Mouse (Mus musculus) testis, postnatal 14 days (tissue): ENCODE data around the gene Ltc4s.
A peak's percentile ranks its signal among the peaks of the same experiment; 100 is the strongest.

Experiments used
- DNase-seq: peaks from one replicate; pipeline ENCODE4 v3.0.0; 2021; ENCODE audit warnings: low spot score

The Ltc4s gene

GRCm38 (mm10) chr11:50223783-50224662 lies 14.4 kb downstream of the Ltc4s start:
- DNase-seq: no peak

GRCm38 (mm10) chr11:50222559-50223276 lies 15.7 kb downstream of the Ltc4s start:
- DNase-seq: no peak

GRCm38 (mm10) chr11:50219833-50220232 lies 18.6 kb downstream of the Ltc4s start:
- DNase-seq: no peak

GRCm38 (mm10) chr11:50217811-50218210 lies 20.6 kb downstream of the Ltc4s start:
- no peak for DNase-seq

GRCm38 (mm10) chr11:50216724-50217366 lies 21.6 kb downstream of the Ltc4s start:
- no peak for DNase-seq

GRCm38 (mm10) chr11:50215633-50216032 lies 22.8 kb downstream of the Ltc4s start:
- no peak for DNase-seq

GRCm38 (mm10) chr11:50214631-50215030 lies 23.8 kb downstream of the Ltc4s start:
- DNase-seq: no peak

- peak; percentile 64 for DNase-seq
Measured at GRCm38 (mm10) chr11:50212848-50213758, 25.3 kb downstream of the Ltc4s start.

- DNase-seq: no peak
Measured at GRCm38 (mm10) chr11:50212060-50212739, 26.2 kb downstream of the Ltc4s start.

GRCm38 (mm10) chr11:50211322-50212059 lies 26.9 kb downstream of the Ltc4s start:
- no peak for DNase-seq

GRCm38 (mm10) chr11:50210505-50211151 lies 27.8 kb downstream of the Ltc4s start, which contains the start of the genes Sqstm1 and Mgat4b:
Gene Sqstm1 (minus strand): TSS chr11:50210827.
Gene Mgat4b (plus strand): TSS chr11:50210890.
- DNase-seq: peak; percentile 84

GRCm38 (mm10) chr11:50210101-50210504 lies 28.3 kb downstream of the Ltc4s start:
- peak; percentile 92 for DNase-seq

GRCm38 (mm10) chr11:50208039-50208438 lies 30.4 kb downstream of the Ltc4s start:
- DNase-seq: no peak

- no peak for DNase-seq
Measured at GRCm38 (mm10) chr11:50207344-50207743, 31.1 kb downstream of the Ltc4s start.

- no peak for DNase-seq
Measured at GRCm38 (mm10) chr11:50206037-50206436, 32.4 kb downstream of the Ltc4s start.

- DNase-seq: no peak
Measured at GRCm38 (mm10) chr11:50205434-50205833, 33.0 kb downstream of the Ltc4s start.

GRCm38 (mm10) chr11:50203302-50203827 lies 35.1 kb downstream of the Ltc4s start:
- DNase-seq: no peak

- no peak for DNase-seq
Measured at GRCm38 (mm10) chr11:50201590-50201989, 36.8 kb downstream of the Ltc4s start.

- no peak for DNase-seq
Measured at GRCm38 (mm10) chr11:50200613-50201012, 37.8 kb downstream of the Ltc4s start.
